Mouse (Mus musculus): ENCODE measurements around the gene Dock4. TPM values are rescaled to one million over a fixed set of nuclear protein-coding genes. Genes with fewer than 3 reads are reported as not detected.

Dock4 gene
- polyA plus RNA-seq, 1 experiment, result 2.3 TPM

DNA sequence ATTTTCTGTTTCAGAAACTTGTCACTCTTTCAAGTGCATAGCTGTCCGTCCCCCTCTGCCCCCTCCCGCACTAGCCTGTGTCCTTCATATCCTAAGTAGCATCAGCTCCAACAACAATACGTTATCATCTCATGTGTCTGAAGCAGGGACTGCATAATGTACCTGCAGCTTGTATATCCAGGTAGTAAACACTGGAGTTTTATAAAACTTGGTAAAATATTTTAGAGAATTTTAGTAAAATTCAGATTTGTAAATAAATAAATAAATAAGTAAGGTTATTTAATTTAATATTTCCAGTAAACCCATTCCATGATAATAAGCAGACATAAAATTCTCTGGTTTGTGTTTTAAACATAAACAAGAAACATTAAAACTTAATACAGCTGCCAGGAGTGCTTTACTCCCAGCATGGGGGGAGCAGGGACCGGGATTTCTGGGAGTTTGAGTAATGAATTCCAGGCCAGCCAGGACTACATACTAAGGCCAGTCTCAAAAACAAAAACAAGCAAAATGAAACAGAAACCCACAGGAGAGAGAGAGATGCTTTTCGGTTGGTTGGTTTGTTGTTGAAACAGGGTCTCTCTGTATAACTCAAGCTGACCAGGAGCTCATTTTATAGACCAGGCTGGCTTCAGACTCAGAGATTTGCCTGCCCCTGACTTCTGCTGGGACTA lies 352.7 kb downstream of the Dock4 start:
- H3K36me3 ChIP-seq (ENCODE audit: control insufficient read depth, insufficient read depth, low read length), result no peaks in the 10 kb centered on the region
- TF ChIP-seq POLR2A (IDR thresholded peaks at IDR 0.05; ENCODE audit: control insufficient read depth, extremely low read depth, insufficient read depth, low read length, poor library complexity), result no peak
- TF ChIP-seq CTCF (IDR thresholded peaks at IDR 0.05; ENCODE audit: borderline replicate concordance, control insufficient read depth, extremely low read depth, insufficient read depth, low read length, poor library complexity), result no peak
- no peaks in the 10 kb centered on the region for H3K27me3 ChIP-seq (ENCODE audit: control insufficient read depth, insufficient read depth, low read length)
- H3K4me3 ChIP-seq (ENCODE audit: control insufficient read depth, insufficient read depth, low read length), result no peak overlapping the region
- DNase-seq, result no peak
- no peaks in the 10 kb centered on the region; the same call in 1 of the 2 replicates for H3K4me1 ChIP-seq (replicated peaks; ENCODE audit: control insufficient read depth, insufficient read depth, low read length)
- no peak overlapping the region for H3K27ac ChIP-seq (ENCODE audit: control insufficient read depth, insufficient read depth, low read length)
- WGBS, result 89% methylated on average over 5 of the region's 5 CpGs

DNA sequence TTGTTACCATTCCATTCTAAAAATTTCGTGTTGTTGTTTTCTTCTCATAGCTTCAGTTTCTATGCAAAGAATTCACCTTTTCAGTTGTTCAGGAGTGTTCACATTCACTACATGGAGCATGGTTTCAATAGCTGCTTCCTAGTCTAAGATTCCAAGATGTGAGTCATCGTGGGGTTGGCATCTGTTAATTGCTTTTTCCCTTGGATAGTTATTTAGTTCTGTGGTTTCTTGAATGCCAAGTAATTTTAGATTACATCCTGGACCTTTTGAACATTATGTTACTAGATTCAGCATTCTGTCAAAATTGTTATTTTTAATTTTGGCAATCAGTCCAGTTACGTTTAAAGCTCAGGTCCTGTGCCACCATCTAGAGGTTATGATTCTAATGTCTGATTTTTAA lies 355.7 kb downstream of the Dock4 start:
- no peak overlapping the region for H3K27ac ChIP-seq (ENCODE audit: control insufficient read depth, insufficient read depth, low read length)
- 80% methylated on average over 3 of the region's 3 CpGs for WGBS
- H3K27me3 ChIP-seq (ENCODE audit: control insufficient read depth, insufficient read depth, low read length), result no peaks in the 10 kb centered on the region
- TF ChIP-seq POLR2A (IDR thresholded peaks at IDR 0.05; ENCODE audit: control insufficient read depth, extremely low read depth, insufficient read depth, low read length, poor library complexity) (no peak), CTCF (IDR thresholded peaks at IDR 0.05; ENCODE audit: borderline replicate concordance, control insufficient read depth, extremely low read depth, insufficient read depth, low read length, poor library complexity) (no peak)
- no peaks in the 10 kb centered on the region for H3K36me3 ChIP-seq (ENCODE audit: control insufficient read depth, insufficient read depth, low read length)
- no peaks in the 10 kb centered on the region; the same call in 1 of the 2 replicates for H3K4me1 ChIP-seq (replicated peaks; ENCODE audit: control insufficient read depth, insufficient read depth, low read length)
- no peak overlapping the region for H3K4me3 ChIP-seq (ENCODE audit: control insufficient read depth, insufficient read depth, low read length)
- DNase-seq, result no peak

DNA sequence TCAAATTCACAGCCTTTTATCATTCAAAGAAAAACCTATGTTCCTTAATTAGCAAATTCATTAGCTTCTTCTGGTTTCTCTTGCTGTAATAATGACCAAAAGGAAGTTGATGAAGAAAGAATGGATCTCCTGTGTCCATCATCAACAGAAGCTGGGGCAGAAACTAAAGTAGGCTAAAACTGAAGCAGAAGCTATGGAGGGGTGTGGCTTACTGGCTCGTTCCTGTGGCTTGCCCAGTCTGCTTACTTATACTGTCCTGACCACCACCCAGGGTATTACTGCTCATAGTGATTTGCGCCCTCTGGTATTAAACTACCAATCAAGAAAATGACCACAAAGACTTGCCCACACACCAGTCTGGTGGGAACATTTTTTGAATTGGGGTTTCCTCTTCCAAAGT lies 359.5 kb downstream of the Dock4 start:
- no peaks in the 10 kb centered on the region for H3K27me3 ChIP-seq (ENCODE audit: control insufficient read depth, insufficient read depth, low read length)
- 68% methylated on average over 2 of the region's 2 CpGs for WGBS

DNA sequence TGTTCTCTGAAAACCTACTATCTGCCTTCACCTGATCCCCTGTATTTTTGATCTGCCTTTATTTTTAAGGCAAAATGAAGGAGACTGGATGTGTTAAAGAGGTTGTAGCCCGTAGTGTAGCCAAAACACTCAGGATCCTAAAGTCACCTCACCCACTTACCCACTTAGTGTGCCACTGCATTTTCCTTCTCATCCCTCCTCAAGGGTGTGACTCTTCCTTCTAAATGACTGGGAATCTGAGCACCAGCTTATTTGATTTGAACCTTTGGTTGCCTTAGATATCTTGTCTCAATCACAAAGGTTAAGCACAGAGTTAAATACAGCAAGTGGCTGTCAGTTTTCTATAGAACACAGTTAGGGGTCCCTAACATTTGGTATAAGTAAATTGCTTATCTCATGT lies 362.2 kb downstream of the Dock4 start:
- Histone ChIP-seq H3K27me3 (ENCODE audit: control insufficient read depth, insufficient read depth, low read length) (no peaks in the 10 kb centered on the region), H3K4me1 (replicated peaks; ENCODE audit: control insufficient read depth, insufficient read depth, low read length) (no peaks in the 10 kb centered on the region), H3K4me3 (ENCODE audit: control insufficient read depth, insufficient read depth, low read length) (no peak overlapping the region), H3K27ac (ENCODE audit: control insufficient read depth, insufficient read depth, low read length) (no peak overlapping the region), H3K36me3 (ENCODE audit: control insufficient read depth, insufficient read depth, low read length) (no peaks in the 10 kb centered on the region)
- no peak for TF ChIP-seq CTCF (IDR thresholded peaks at IDR 0.05; ENCODE audit: borderline replicate concordance, control insufficient read depth, extremely low read depth, insufficient read depth, low read length, poor library complexity)
- DNase-seq, result no peak
- WGBS, result 97% methylated on average over 1 of the region's 1 CpGs

More for the DNA sequence above, 359.5 kb downstream of the Dock4 start:
- no peak overlapping the region for H3K4me3 ChIP-seq (ENCODE audit: control insufficient read depth, insufficient read depth, low read length)
- no peak for DNase-seq
- H3K36me3 ChIP-seq (ENCODE audit: control insufficient read depth, insufficient read depth, low read length), result no peaks in the 10 kb centered on the region
- TF ChIP-seq POLR2A (IDR thresholded peaks at IDR 0.05; ENCODE audit: control insufficient read depth, extremely low read depth, insufficient read depth, low read length, poor library complexity), result no peak
- no peak for TF ChIP-seq CTCF (IDR thresholded peaks at IDR 0.05; ENCODE audit: borderline replicate concordance, control insufficient read depth, extremely low read depth, insufficient read depth, low read length, poor library complexity)
- H3K27ac ChIP-seq (ENCODE audit: control insufficient read depth, insufficient read depth, low read length), result no peak overlapping the region
- no peaks in the 10 kb centered on the region for H3K4me1 ChIP-seq (replicated peaks; ENCODE audit: control insufficient read depth, insufficient read depth, low read length)

DNA sequence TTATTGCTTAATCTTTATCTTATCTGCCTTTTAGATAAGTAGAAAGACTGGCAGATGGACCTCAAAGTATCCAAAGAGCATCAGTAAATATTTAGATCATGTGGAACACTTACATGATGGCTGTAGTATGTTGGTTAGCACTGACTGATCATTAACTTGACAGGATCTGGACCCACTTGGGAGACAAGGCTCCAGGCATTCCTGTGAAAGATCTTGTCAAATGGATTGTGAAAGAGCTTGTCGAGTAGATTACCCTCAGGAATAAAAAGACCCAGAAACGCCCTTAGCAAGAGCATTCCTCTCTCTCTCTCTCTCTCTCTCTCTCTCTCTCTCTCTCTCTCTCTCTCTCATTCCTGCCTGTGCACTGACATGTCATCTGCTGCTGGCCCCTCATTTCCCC lies 367.7 kb downstream of the Dock4 start:
- H3K4me1 ChIP-seq (replicated peaks; ENCODE audit: control insufficient read depth, insufficient read depth, low read length), result no peaks in the 10 kb centered on the region; the same call in 1 of the 2 replicates
- no peaks in the 10 kb centered on the region for H3K36me3 ChIP-seq (ENCODE audit: control insufficient read depth, insufficient read depth, low read length)
- no peaks in the 10 kb centered on the region for H3K27me3 ChIP-seq (ENCODE audit: control insufficient read depth, insufficient read depth, low read length)
- DNase-seq, result no peak
- no peak for TF ChIP-seq POLR2A (IDR thresholded peaks at IDR 0.05; ENCODE audit: control insufficient read depth, extremely low read depth, insufficient read depth, low read length, poor library complexity)
- TF ChIP-seq CTCF (IDR thresholded peaks at IDR 0.05; ENCODE audit: borderline replicate concordance, control insufficient read depth, extremely low read depth, insufficient read depth, low read length, poor library complexity), result no peak
- no peak overlapping the region for H3K27ac ChIP-seq (ENCODE audit: control insufficient read depth, insufficient read depth, low read length)
- 82% methylated on average over 2 of the region's 2 CpGs for WGBS
- no peak overlapping the region for H3K4me3 ChIP-seq (ENCODE audit: control insufficient read depth, insufficient read depth, low read length)

DNA sequence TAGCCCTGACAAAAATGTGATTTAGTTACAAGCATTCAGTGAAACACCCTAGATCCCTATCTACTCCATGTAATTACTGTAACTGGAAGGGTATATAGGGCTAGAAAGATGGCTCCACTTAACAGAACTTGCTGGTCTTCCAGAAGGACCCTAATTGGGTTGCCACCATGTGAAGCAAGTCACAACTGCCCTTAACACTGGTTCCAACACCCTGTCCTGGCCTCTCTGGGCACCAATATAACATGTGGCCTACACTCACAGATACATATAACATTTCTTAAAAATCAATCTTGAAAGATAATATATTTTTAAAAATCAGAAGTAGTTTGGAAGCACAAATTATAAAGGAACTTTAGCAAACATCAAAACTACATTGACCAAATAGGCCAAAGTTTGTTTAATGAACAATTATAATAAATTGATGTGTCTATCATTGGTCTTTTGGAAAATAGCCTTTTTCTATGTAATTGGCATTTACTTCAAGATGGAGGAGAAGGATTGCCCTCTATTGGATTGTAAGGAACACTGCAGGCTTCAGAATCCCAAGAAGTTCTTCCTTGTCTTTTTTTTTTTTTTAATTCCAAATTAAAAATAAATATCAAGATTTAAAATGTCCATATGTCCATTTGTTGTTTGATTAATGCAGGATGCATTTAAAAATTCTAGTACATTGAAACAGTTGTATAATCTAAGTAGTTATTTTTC lies 369.1 kb downstream of the Dock4 start:
- Histone ChIP-seq H3K27ac (ENCODE audit: control insufficient read depth, insufficient read depth, low read length) (no peak overlapping the region), H3K4me3 (ENCODE audit: control insufficient read depth, insufficient read depth, low read length) (no peak overlapping the region), H3K27me3 (ENCODE audit: control insufficient read depth, insufficient read depth, low read length) (no peaks in the 10 kb centered on the region), H3K4me1 (replicated peaks; ENCODE audit: control insufficient read depth, insufficient read depth, low read length) (no peaks in the 10 kb centered on the region; the same call in 1 of the 2 replicates), H3K36me3 (ENCODE audit: control insufficient read depth, insufficient read depth, low read length) (no peaks in the 10 kb centered on the region)
- TF ChIP-seq CTCF (IDR thresholded peaks at IDR 0.05; ENCODE audit: borderline replicate concordance, control insufficient read depth, extremely low read depth, insufficient read depth, low read length, poor library complexity) (no peak), POLR2A (IDR thresholded peaks at IDR 0.05; ENCODE audit: control insufficient read depth, extremely low read depth, insufficient read depth, low read length, poor library complexity) (no peak)
- no peak for DNase-seq
